Mouse (Mus musculus): ENCODE measurements at regions not wholly inside any gene's neighbourhood (a gene's known extent, or its start where the extent isn't known, plus 50 kb on each side); places are given as distances from the start of the nearest gene placed in this dataset.
A peak's percentile ranks its signal among the peaks of the same experiment; 100 is the strongest.
"Not testable (repeated sequence)": the region's sequence is repeated elsewhere in the genome, so short reads cannot be mapped to it uniquely, and the experiment has no call there.

GRCm38 (mm10) chr16:25478300-25478699 lies 191.7 kb downstream of the Tprg start:
- no peak for DNase-seq (ENCODE audit: low read depth, low spot score)

- no peak for DNase-seq (ENCODE audit: low read depth, low spot score)
Measured at GRCm38 (mm10) chr16:25483831-25484254, 197.2 kb downstream of the Tprg start.

- DNase-seq (ENCODE audit: low read depth, low spot score), result no peak
Measured at GRCm38 (mm10) chr16:25485007-25485406, 198.4 kb downstream of the Tprg start.

DNA sequence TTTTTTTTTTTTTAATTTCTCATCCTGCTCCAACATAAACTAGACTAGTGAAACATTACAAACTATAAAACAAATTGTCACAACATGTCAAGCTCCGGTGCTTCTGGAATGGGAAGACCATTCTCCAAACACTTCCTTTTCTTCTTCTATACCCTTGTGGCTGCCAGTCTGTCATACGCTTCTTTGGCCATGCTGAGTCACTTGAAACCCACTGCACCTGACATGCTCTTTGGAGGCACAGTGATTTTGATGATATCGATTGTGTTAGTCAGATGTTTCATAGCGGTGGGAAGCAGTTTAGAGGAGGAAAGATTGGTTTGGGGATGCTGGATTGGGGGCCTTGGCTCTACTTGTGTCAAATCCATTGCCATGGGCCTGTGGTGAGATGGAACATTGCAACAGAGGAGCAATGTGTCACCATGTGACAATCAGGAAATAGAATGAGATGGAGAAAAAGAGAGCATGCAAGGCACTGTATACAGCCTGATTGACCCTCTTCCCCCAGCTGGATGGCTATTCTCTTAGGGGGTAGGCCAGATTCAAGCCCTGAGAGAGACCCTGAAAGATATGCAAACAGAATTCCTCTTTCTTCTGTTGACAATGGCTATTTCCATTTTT lies 197.0 kb upstream of the Trp63 start:
- no peak for DNase-seq (ENCODE audit: low read depth, low spot score)

GRCm38 (mm10) chr16:25490847-25491246 lies 192.7 kb upstream of the Trp63 start:
- no peak for DNase-seq (ENCODE audit: low read depth, low spot score)

DNA sequence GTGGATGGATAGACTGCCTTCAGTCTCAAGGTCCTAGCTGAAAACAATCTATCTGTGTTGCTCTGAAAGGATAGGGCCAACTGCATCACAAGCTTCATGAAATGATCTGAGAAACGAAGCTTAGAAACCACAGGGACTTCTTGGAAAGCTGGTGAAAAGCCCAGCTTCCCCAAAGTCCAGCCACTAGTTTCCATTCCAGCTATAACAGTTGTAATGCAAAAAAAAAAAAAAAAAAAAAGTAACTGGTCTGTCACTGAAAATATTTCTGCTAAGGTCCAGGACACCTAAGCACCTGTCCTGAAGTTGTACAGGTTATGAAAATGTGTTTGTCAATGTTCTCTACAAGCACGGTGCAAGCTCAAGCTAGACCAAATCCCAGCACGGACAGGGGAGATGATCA lies 189.4 kb upstream of the Trp63 start:
- no peak for DNase-seq (ENCODE audit: low read depth, low spot score)

- DNase-seq (ENCODE audit: low read depth, low spot score), result no peak
Measured at GRCm38 (mm10) chr16:25495586-25496196, 187.9 kb upstream of the Trp63 start.

- peak; percentile 19 for DNase-seq (ENCODE audit: low read depth, low spot score)
Measured at GRCm38 (mm10) chr16:25504829-25505228, 178.7 kb upstream of the Trp63 start.

DNA sequence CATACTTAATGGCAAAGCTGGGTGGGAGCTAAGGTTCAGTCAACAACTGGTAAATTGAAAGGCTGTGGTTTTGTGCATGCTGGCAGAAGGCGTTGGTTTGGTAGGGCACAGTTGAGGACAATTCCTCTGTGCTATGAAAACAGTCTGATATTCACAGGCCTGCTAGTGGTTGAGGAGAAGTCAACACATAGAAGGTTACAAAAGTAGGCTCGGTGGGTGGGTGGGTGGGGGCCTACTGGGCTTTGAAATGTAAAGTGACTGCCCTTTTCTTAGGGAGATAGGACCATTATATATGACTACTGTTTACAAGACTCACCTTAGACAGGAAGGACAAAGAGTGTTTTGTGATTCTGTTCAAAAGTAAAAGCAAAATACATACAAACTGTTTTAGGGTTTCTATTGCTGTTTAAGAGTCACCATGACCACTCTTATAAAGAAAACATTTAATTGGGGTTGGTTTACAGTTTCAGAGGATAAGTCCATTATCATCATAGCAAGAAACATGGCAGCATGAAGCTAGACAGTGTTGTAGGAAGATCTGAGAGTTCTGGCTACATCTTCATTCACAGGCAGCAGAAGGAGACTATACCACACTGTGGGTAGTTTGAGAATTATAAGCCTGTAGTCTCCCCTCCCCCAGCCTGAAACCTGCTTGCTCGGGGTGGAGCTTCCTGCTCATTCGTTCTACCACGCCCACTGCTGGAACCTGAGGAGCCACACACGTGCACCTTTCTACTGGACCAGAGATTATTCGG lies 166.3 kb upstream of the Trp63 start:
- no peak for DNase-seq (ENCODE audit: low read depth, low spot score)

- not testable (repeated sequence) for DNase-seq (ENCODE audit: low read depth, low spot score)
Measured at GRCm38 (mm10) chr16:25523141-25523540, 160.4 kb upstream of the Trp63 start.

DNA sequence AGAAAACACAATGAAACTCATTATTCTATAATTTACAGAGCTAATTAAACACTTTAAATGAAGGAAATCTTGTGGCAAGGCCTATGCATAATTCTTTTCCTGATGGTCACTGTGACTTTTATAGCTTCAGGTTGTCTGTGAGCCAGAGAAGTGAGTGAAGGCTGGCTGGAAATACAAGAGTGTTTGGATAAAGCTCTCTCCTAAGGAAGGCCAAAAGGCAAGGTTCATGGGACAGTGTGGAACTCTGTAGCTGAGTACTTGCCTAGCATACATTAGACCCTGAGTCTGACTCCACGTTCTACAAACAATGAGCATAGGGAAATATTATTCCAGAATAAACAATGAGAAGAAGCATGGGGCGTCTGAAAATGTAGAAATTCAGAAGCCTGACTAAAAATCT lies 159.9 kb upstream of the Trp63 start:
- no peak for DNase-seq (ENCODE audit: low read depth, low spot score)

DNA sequence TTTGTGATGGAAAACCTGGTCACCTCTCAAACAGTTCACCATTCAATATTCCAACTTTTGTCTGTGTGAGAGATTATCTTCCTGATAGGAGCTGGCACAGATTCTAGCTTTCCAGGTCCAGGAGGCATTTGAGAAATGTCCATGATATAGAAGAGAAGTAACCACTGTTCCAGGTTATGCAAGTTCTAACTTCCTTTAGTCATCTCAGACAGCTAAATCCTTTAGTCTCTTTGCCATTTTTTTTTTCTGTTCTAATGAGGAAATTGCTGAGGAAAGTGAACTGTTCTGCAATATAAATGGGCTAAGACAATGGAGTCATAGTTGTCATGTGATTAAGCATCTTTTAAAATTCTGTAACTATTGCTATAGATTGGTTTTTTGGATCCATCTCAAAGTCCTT lies 155.7 kb upstream of the Trp63 start:
- DNase-seq (ENCODE audit: low read depth, low spot score), result no peak

GRCm38 (mm10) chr16:25528313-25528712 lies 155.2 kb upstream of the Trp63 start:
- DNase-seq (ENCODE audit: low read depth, low spot score), result no peak

DNA sequence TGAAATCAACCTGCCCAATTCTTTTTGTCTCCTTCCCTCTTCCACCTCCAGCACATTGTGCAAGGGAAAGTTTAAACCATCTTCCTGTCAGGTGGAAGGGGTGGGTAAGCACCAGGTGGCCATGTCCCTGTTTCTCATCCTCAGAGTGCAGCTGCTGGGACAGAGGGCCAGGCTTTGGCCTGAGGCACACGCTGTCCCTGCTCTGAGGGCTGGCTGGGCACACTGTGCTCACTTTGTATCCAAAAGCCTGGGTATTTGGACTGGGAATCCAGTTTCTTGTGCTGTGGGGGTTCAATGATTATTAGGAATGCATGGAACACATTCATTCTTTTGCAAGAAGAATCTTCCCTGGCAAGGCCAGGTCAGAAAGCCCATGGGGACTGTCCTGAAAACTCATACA lies 153.9 kb upstream of the Trp63 start:
- DNase-seq (ENCODE audit: low read depth, low spot score), result no peak

DNA sequence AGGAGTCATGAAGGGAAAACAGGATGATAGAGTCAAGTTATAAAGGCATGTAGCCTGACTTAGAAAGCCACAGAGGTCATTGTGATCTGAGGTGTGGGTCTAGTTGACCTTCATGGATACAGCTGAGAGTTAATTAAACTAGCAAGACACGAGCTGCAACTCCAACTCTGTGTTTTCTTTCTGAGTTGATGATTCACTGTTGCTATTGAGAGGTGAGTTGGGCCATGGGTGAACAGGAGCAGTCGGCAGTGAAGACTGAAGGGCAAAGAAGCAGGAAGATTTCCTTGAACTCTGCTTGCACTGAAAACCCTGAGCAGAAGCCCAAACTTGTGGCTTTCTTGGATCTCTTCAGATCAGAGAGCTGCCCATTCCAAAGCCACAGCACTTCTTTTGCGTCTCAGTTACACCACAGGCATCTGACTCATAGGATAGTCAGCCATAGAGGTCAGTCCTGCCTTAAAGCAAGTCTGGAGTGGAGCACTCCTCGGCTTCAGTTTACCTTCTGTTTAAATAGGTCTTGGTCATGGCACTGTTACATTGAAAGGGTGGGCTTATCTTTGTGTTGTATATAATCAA lies 151.7 kb upstream of the Trp63 start:
- no peak for DNase-seq (ENCODE audit: low read depth, low spot score)

GRCm38 (mm10) chr16:25532519-25533205 lies 150.9 kb upstream of the Trp63 start:
- no peak for DNase-seq (ENCODE audit: low read depth, low spot score)

- no peak for DNase-seq (ENCODE audit: low read depth, low spot score)
Measured at GRCm38 (mm10) chr16:25533206-25533580, 150.4 kb upstream of the Trp63 start.

DNA sequence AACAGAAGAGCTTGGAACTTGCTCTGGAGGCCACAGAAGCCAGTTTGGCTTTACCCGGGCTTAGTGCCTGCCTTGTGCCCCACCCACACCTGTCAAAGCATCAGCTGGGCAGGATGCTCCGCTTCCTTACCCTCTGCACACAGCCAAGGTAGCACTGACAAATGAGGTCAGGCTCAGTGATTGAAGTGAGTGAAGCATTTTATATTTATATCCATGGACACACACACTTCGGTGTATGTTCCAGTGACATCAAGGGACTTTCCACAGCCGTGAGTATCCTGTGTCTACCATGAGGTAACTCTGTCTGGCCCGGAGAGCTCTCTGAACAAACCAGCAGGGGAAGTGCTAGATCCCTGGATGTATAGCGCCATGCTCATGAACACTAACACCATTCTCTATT lies 147.0 kb upstream of the Trp63 start:
- DNase-seq (ENCODE audit: low read depth, low spot score), result no peak

DNA sequence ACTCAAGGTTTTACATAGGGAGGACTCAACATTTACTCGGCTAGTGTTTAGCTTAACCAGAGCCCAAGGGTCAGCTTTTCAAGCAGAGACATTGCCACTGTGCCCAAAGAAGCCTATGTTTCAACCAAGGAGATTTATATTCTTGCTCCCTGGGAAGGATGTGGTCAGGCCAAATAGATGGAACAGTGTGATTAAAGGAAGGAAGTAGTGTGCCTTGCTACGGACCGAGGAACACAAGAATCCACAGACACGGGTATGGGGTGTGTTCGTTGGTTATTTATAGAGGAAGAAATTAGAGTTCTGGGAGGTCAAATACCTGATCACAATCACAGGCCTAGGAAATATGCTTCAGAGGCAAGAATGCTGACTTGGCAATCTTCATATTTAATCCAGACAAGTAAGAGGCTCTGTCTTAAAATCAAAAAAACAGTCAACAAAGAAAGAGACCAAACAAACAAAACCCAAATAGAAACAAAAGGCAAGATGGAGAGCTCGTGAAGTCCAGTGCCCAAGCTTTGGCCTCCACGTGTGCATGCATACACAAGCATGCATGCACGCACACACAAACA lies 133.9 kb upstream of the Trp63 start:
- DNase-seq (ENCODE audit: low read depth, low spot score), result no peak

- no peak for DNase-seq (ENCODE audit: low read depth, low spot score)
Measured at GRCm38 (mm10) chr16:25557181-25557580, 126.4 kb upstream of the Trp63 start.

DNA sequence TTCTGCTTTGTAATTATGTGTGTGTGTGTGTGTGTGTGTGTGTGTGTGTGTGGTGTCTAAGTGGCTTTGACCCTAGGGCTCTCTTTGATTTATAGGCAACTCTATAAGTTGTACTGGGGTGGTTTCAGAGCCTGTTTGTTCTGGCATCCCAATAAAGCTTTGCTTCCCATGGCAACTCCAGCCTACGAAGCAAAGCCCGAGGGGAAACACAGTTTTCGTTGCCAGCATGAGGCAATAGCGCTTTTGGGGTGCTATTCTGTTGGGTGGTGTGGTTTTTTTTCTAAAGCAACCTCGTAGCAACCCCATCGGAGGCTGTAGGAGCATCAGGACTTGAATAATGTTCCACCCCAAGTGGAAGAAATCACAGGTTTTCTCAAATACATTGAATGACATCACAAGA lies 103.3 kb upstream of the Trp63 start:
- no peak for DNase-seq (ENCODE audit: low read depth, low spot score)
